Mouse (Mus musculus) neutrophil, adult 59 days (primary cell): ENCODE measurements around the gene Fezf2. TPM values are rescaled to one million over a fixed set of nuclear protein-coding genes. Genes with fewer than 3 reads are reported as not detected.

Source experiments
- total RNA-seq, 2 experiments: library from RNA; stranded (reverse); gene quantifications; 1 replicate in 1 of 2; 2 replicates in 1 of 2; pipeline ENCODE4 v1.2.4; 2023

The Fezf2 gene
- not detected for total RNA-seq

DNA sequence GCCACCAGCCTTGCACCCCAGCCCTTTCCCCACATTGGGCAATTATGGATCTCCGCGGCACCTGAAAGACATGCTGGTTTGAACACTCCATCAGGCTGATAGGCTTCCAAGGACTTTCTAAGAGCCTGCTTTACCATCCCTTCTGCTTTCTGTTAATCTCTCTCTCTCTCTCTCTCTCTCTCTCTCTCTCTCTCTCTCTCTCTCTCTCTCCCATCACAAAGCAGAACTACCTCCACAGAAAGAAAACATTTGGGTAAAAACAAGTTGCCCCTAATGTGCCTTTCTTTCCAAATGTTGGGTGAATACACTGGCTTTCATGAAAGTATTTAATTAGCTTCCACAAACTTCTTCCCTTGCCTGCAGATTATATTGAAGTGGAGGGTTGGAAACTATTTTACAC lies at the start of gene Fezf2:
Gene Fezf2 (minus strand): TSS at position 101 of the 400 bp plus-strand sequence.

Other genes with a start within 250 kb of the Fezf2 start
- not detected for gene Gm49355, start 64.2 kb downstream of the Fezf2 start, total RNA-seq
- gene 3830406C13Rik, start 64.0 kb downstream of the Fezf2 start, total RNA-seq = 10 to 100 TPM in 1 of 2 experiments, 1 to 10 TPM in 1; 9.1 to 12.4 TPM